Mouse (Mus musculus) adrenal gland, adult 2 months (tissue): ENCODE data around the gene Stard7. TPM values are rescaled to one million over a fixed set of nuclear protein-coding genes. Genes with fewer than 3 reads are reported as not detected.
"Not testable (repeated sequence)": the region's sequence is repeated elsewhere in the genome, so short reads cannot be mapped to it uniquely, and the experiment has no call there.

ENCODE experiments used
- DNase-seq: peaks from one replicate; pipeline ENCODE4 v3.0.0; 2021
- polyA plus RNA-seq: library from polyadenylated mRNA; depleted of rRNA; stranded (reverse); fragments of >200 nt; gene quantifications from 2 replicates; pipeline ENCODE4 v1.2.3, GENCODE M21; 2012
- total RNA-seq, 2 experiments: library from RNA; stranded (reverse); gene quantifications; 2 replicates each; pipeline ENCODE4 v1.2.3; 2021

Gene Stard7
- total and polyA plus RNA-seq, 3 experiments, result 81.7 to 117 (median 104) TPM

- no peak for DNase-seq
Measured at GRCm38 (mm10) chr2:127274590-127274989, 4.6 kb downstream of the Stard7 start.

GRCm38 (mm10) chr2:127275551-127276320, 5.7 kb downstream of the Stard7 start:
- DNase-seq, result no peak

GRCm38 (mm10) chr2:127278162-127278561, 8.1 kb downstream of the Stard7 start:
- no peak for DNase-seq

GRCm38 (mm10) chr2:127292250-127292649, 22.2 kb downstream of the Stard7 start:
- no peak for DNase-seq

- DNase-seq, result peak; percentile 48
Measured at GRCm38 (mm10) chr2:127297001-127297805, 27.2 kb downstream of the Stard7 start.

GRCm38 (mm10) chr2:127298056-127298455, 28.0 kb downstream of the Stard7 start:
- DNase-seq, result no peak

- DNase-seq, result no peak
Measured at GRCm38 (mm10) chr2:127300701-127301100, 30.7 kb downstream of the Stard7 start.

- DNase-seq, result no peak
Measured at GRCm38 (mm10) chr2:127301883-127302282, 31.9 kb downstream of the Stard7 start.

- DNase-seq, result not testable (repeated sequence)
Measured at GRCm38 (mm10) chr2:127304192-127304591, 34.2 kb downstream of the Stard7 start.

GRCm38 (mm10) chr2:127304609-127305210, 34.7 kb downstream of the Stard7 start:
- DNase-seq, result no peak

- no peak for DNase-seq
Measured at GRCm38 (mm10) chr2:127306123-127306522, 36.1 kb downstream of the Stard7 start.

GRCm38 (mm10) chr2:127307179-127307578, 37.2 kb downstream of the Stard7 start:
- no peak for DNase-seq

- DNase-seq, result no peak
Measured at GRCm38 (mm10) chr2:127308660-127309059, 38.6 kb downstream of the Stard7 start.

- no peak for DNase-seq
Measured at GRCm38 (mm10) chr2:127310246-127310645, 40.2 kb downstream of the Stard7 start.

- no peak for DNase-seq
Measured at GRCm38 (mm10) chr2:127310685-127311084, 40.7 kb downstream of the Stard7 start.

GRCm38 (mm10) chr2:127311193-127311592, 41.2 kb downstream of the Stard7 start:
- no peak for DNase-seq

- no peak for DNase-seq
Measured at GRCm38 (mm10) chr2:127312801-127313200, 42.8 kb downstream of the Stard7 start.

- no peak for DNase-seq
Measured at GRCm38 (mm10) chr2:127313878-127314277, 43.9 kb downstream of the Stard7 start.

- no peak for DNase-seq
Measured at GRCm38 (mm10) chr2:127314467-127315154, 44.6 kb downstream of the Stard7 start.

GRCm38 (mm10) chr2:127315155-127315470, 45.1 kb downstream of the Stard7 start:
- DNase-seq, result no peak

- no peak for DNase-seq
Measured at GRCm38 (mm10) chr2:127316431-127316830, 46.4 kb downstream of the Stard7 start.

- DNase-seq, result no peak
Measured at GRCm38 (mm10) chr2:127318136-127318535, 48.1 kb downstream of the Stard7 start.
